ENCODE assay signal across 8 mouse cellular contexts in the genomic region with DNA sequence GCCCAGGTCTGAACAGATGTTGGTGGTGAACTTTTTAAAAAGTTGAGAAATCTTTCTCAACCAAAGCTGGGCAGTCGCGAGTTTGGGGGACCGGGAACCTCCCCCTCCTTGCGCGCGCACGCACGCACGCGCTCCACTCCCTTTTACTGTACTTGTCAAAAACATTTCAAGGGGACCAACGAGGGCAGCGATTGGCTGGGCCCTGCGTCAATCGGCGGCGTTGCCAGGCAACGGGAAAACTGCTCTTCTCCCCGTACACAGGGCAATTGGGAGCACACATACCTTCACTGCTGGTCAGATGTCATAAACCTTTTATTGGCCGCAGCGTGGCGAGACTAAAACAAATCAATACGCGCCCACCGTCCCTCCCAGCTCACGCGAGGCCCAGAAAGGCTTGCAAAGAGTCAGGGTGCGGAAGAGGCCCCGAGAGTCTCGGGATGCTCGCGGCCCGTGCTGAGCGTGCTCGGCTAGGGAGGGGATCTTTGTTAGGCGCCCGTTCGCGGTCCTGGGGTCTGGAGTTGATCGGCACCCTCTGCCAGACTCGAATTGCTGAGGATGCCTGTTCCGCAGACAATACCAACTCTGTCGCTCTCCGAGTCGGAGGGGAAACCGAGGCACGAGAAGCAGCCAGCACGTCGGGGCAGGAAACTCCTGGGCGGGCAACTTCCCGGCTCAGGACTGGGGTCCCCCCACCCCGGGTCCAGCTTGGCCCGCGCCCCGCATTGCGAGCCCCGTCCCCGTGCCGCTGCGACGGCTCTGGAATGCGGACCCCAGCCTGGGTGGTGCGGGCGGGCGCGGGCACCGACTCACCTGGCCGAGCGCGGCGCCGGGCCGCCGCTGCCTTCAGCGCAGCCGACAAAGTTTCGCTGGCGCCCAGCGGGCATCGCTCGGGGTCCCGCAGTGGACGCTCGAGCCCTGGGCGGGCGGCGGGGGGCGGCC.
DNase-seq lines count a peak whose midpoint lies in the region; ATAC-seq lines count a peak whose summit lies in the region.

No protein-coding gene starts in this region.

- DNase-seq in MEL-GATA-1-ER (ENCODE audit: extremely low read depth, low read depth): peak; percentile 98
- peak; percentile 100 for DNase-seq in cerebellum, adult 8-10 months
- peak; percentile 99 for DNase-seq in forelimb bud, embryonic 11.5 days (ENCODE audit: low read depth, low spot score)
- peak; percentile 98 for DNase-seq in layer of hippocampus, adult 9-10 months (ENCODE audit: low spot score)
- peak; percentile 100 for DNase-seq in ovary, postnatal 10 days (ENCODE audit: low spot score)
- peak; percentile 99 to 100 for DNase-seq in thymus, postnatal 10 days (ENCODE audit: low spot score in 2 of 2)

- no peaks in the 10 kb centered on the region for H3K9me3 ChIP-seq in lung, embryonic 16.5 days (ENCODE audit: control insufficient read depth, low read length)

- H3K4me1 ChIP-seq in lung, embryonic 16.5 days (replicated peaks; ENCODE audit: control insufficient read depth, insufficient read depth, low read length): peaks cover 6% of the 10 kb centered on the region

- peak overlapping the region; percentile 91 for H3K27ac ChIP-seq in lung, embryonic 16.5 days (ENCODE audit: low read length)

- peaks cover 8% of the 10 kb centered on the region; the same call in 1 of the 2 replicates for H3K36me3 ChIP-seq in lung, embryonic 16.5 days (ENCODE audit: control insufficient read depth, insufficient read depth, low read length)

- H3K4me2 ChIP-seq in lung, embryonic 16.5 days (ENCODE audit: low read depth, low read length): peak overlapping the region; percentile 80

- peak overlapping the region; percentile 85 for H3K4me3 ChIP-seq in lung, embryonic 16.5 days (ENCODE audit: low read length)

- WGBS in lung, embryonic 16.5 days: under 1% methylated on average over 86 of the region's 87 CpGs

- ATAC-seq in hematopoietic stem cell, adult 5-6 weeks (replicated peaks in 1 of 2; ENCODE audit: insufficient read depth in 1 of 2, low FRiP score in 2 of 2, low TSS enrichment in 1 of 2, low read depth in 1 of 2, poor library complexity in 2 of 2, severe bottlenecking in 2 of 2): peak; percentile 90 to 91
- ATAC-seq in lung, embryonic 16.5 days (ENCODE audit: low read depth): peak; percentile 91

- no peaks in the 10 kb centered on the region for H3K27me3 ChIP-seq in lung, embryonic 16.5 days (ENCODE audit: control insufficient read depth, insufficient read depth, low read depth, low read length)

- H3K9ac ChIP-seq in lung, embryonic 16.5 days (ENCODE audit: low read length): peak overlapping the region; percentile 88

Comparison
In these comparisons a context has a peak if more than half of its experiments do, and no peak if none do; other contexts are left out.
1. Peak in every context shown above with its lines: DNase-seq, ATAC-seq, H3K4me3 ChIP-seq and H3K27ac ChIP-seq.